Mouse (Mus musculus): Measurements from ENCODE around the gene Cenpi.

Gene Cenpi

DNA sequence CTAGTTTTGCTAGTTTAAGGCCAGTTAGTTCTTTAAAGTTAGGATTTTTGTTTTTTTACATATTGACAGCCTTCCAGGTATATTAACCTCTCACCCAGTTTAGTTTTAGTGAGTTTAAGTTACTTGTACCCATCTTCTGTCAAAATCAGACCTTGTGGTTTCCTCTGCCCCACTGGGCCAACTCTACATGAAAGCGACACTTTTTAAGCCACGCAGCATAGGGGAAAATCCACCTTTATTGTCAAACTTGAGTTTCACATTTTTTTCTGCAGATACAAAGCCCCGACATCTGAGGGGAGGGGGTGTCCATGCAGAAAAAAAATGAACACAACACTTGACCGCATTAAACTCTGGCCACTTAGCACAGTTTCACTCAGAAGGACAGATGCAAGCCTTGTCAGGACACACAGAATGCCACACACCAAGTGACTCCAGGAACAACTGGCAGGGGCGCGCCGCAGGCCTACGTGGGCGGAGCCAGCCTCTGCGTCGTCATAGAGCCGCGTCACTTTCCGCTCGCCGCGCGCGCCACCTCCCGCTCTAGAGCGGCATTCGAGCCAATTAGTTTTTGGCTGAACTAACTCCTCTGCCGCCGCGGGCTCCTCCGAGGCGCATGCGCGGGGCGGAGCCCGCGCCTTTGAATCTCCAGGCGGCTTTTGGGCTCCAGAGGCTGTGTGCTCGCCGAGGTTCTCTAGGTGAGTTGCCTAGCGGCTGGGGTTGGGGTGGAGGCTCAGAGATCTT, at the start of gene Cenpi:
Gene Cenpi, plus strand, starts transcription at position 551 of the 741 bp plus-strand sequence.
- in situ Hi-C loops (cut with MboI; ENCODE audit: low pct_unique_long_range_greater_than_20kb in 1 of 2, low sequenced_read_pairs in 2 of 2, unreplicated experiment in 1 of 2) = no loop called here

DNA sequence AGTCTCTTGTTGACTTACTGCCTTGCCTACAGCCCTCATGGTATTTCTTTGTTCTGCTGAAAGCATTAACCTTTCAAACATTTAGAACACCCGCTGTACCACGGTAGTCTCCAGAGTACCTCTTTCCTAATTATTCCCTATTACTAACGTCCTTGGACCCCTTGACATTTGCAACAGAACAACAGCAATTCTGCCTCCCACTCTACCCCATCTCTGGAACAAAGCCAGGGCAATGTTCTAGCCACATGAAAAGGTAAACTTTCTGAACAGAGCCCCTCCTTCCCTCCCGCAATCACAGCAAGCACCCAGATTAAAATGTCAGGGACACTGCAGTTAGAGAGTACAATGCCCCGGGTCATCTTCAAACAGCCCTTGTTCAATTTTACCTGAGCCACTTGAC, 46.7 kb upstream of the Cenpi start:
- in situ Hi-C loops (cut with MboI; ENCODE audit: low pct_unique_long_range_greater_than_20kb in 1 of 2, low sequenced_read_pairs in 2 of 2, unreplicated experiment in 1 of 2) = no loop called here

DNA sequence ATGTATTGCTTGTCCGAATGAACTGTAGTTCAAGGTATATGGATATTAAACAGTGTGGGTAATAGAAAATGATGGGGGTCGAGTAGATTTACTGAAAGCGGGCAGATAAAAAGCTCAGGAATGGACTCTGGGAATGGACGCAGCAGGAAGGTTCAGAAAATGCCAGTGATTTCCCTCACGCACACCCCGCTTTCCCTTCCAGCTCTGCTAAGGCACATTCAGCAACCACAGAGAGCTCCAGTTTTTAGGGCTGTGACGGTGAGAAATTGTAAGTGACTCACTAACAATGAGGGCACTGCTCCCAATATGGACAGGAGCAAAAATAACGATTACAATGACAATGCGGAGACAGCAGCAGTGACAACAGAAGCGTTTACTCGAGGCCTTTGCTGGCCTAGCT, 45.8 kb upstream of the Cenpi start:
- in situ Hi-C loops (cut with MboI; ENCODE audit: low pct_unique_long_range_greater_than_20kb in 1 of 2, low sequenced_read_pairs in 2 of 2, unreplicated experiment in 1 of 2) = no loop called here

DNA sequence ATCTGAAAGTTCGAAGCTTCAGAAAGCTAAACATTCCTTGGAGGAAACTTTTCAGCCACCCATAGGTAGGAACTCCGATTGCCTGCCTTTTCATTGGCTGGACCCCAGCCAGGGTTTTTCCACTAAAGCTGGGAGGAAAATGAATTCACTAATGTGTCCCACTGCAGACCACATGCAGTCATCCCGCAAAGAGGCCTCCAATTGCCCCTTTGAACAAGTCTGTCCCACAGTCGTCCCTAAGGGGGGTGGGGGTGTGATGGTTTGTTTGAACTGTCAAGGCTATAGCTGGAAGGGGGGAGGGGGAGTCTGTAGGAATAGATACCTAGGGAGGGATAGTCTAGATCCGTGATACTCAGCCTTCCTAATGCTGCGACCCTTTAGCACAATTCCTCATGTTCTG, 32.2 kb upstream of the Cenpi start:
- in situ Hi-C loops (cut with MboI; ENCODE audit: low pct_unique_long_range_greater_than_20kb in 1 of 2, low sequenced_read_pairs in 2 of 2, unreplicated experiment in 1 of 2) = no loop called here

DNA sequence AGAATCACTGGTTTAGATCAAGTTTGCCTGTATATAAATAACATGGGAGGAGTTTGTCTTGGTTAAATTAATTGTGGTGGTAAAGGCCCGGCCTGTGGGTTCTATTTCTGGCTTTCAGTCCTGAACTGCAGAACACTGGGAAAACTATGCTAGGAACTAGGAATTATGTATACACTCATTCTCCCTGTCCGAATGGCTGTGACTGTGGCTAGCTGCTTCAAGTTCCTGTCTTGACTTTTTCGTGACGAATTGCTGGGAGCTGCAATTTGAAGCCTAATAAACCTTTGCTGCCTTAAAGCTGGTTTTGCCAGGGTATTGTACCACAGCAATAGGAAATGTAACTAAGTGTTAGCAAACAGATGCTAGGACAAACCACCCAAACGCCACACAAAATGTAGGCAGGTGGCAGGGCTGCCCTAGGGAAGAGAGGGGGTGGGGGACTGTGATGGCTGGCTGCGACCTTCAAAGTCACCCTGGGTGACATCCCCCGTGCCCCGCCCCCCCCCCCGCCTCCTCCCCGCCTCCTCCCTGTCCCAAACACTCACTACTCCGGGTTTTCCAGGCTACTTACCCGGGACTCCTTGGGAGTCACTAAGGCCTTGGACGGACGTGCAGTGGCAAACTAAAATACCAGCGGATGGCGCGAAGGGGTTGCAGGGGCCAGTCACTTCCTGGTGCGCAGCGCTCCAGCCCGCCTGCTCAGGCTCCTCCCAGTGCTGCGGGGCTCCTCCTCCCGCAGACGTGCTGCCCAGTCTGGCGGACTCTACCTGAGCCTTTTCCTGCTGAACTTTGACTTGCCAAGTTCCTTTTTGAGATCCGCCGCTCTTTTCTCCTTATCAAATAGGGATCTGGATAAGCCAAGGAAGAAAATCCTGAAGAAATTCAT, 31.4 kb upstream of the Cenpi start, which contains the start of gene Trmt2b:
Gene Trmt2b, minus strand, starts transcription at position 710 of the 886 bp plus-strand sequence.
- in situ Hi-C loops (cut with MboI; ENCODE audit: low pct_unique_long_range_greater_than_20kb in 1 of 2, low sequenced_read_pairs in 2 of 2, unreplicated experiment in 1 of 2) = no loop called here

DNA sequence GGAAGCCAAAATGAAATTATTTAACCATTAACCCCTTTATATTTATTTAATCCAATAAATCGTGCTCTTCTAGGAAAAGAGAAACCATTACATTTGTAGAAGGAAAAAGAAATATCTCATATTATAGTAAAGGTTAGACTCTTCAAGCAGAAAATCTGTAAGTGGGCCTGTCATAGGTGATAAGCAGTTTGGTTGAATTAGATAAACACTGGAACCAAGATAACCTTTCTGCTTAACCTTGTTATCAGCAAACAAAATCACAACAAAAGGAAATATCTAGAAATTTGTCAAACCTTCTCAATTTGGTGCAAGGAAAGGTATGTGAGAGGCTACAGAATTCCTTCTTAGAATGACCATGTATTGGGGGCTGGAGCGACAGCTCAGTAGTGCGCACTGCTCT, 27.4 kb upstream of the Cenpi start:
- in situ Hi-C loops (cut with MboI; ENCODE audit: low pct_unique_long_range_greater_than_20kb in 1 of 2, low sequenced_read_pairs in 2 of 2, unreplicated experiment in 1 of 2) = no loop called here

DNA sequence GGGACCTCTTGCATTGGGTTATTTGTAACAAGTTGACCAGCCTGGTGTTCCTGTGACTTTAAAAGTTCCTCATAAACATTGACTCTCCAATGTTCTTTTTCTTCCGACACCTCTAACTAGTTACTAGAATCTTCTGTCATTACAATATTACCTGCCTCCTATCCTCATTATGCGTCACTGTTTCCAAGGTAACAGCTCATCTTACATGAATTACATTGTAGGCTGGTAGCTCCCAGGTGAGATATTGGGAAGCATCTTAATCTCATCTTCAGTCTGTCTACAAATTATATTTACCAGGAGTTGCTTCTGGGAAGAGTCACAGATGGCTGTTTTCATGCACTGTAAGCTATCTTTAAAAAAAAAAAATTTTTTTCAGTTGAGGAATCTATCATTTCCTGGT, 22.8 kb upstream of the Cenpi start:
- in situ Hi-C loops (cut with MboI; ENCODE audit: low pct_unique_long_range_greater_than_20kb in 1 of 2, low sequenced_read_pairs in 2 of 2, unreplicated experiment in 1 of 2) = no loop called here

DNA sequence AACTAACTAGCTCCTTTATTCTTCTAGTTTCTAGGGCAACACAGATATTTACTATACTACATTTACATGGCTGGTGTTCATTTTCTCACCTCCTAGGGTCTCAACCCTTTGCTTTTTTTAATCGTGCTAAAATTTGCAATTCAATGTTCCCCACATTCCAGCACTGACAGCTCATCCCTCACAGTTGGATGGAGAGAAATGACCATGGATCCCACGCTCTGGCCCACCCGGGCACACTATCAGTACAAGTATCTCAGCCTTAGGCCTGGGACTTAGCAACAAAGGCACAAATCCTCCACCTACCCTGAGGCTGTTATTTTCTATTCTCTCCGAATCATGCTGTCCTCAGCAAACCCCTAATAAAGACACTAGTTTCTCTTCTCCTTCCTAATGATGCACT, 22.1 kb upstream of the Cenpi start:
- in situ Hi-C loops (cut with MboI; ENCODE audit: low pct_unique_long_range_greater_than_20kb in 1 of 2, low sequenced_read_pairs in 2 of 2, unreplicated experiment in 1 of 2) = no loop called here

DNA sequence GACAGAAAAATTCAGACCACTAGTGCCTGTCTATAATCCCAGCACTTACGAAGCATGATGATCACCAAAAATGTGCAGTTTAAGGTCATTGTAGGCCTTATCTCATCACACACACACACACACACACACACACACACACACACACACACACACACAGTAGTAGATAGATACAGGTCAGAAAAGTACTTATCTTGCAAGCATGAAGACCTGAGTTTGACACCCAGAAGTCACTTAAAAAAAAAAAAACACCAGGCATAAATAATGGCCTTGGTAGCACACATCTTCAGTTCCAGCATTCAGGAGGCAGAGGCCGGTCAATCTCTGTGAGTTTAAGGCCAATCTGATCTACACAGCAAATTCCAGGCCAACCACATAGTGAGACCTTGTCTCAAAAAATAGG, 20.6 kb upstream of the Cenpi start:
- in situ Hi-C loops (cut with MboI; ENCODE audit: low pct_unique_long_range_greater_than_20kb in 1 of 2, low sequenced_read_pairs in 2 of 2, unreplicated experiment in 1 of 2) = no loop called here

DNA sequence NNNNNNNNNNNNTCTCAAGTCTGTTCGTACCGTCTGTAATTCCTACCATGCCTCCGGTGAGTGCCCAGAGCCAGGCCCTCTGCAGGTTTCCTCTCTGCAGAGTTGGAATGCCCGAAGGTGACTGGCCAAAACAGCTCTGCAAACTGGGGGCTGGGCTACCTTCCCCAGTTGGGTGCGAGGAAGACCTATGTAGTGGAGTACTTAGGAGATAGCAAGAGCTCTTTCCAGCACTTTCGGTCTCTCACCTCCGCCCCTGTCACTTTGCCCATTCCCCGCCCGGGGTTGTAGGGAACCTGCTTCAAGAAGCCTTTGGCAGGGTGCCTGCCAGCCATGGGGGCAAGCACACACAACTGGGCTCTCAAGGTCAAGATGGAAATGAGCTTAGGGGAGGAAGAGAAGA, 11.6 kb upstream of the Cenpi start:
- in situ Hi-C loops (cut with MboI; ENCODE audit: low pct_unique_long_range_greater_than_20kb in 1 of 2, low sequenced_read_pairs in 2 of 2, unreplicated experiment in 1 of 2) = no loop called here

DNA sequence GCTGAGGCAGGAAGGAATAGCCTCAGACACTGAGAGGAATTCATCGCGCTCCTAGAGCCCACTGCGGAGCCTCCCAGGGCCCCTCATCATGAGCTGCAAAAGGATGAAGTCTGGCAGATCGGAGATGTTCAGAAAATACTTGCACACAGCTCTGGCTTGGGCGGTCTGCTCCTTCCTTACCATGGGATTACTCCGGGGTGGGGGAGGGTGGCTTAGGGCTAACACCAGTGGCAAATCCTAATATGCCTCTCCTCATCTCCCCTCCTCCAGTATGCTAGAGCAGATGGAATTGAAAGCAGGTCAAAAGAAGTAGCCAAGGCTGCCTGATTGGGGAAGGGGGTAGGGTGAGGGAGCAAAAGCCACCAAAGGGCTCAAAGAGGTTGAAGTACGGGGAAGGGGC, 11.1 kb upstream of the Cenpi start:
- in situ Hi-C loops (cut with MboI; ENCODE audit: low pct_unique_long_range_greater_than_20kb in 1 of 2, low sequenced_read_pairs in 2 of 2, unreplicated experiment in 1 of 2) = no loop called here

DNA sequence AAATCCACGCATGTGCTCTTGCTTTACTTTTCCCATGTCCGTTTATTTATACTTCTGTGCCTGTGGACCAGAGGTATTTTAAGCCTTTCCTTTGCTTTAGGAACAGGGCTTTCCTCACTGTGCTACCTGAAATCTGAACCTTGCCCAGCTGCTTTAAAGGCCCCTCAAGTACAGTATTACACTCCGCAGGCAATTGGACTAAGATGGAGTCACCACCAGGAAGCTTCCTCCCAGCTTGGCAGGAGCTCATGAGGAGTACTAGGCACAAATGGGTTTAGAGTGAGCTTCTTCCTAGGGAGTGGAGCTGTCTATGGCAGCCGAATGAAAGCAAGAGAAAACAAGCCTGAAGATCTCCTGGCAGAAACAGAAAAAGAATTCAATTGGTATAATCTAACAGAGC, 10.7 kb upstream of the Cenpi start:
- in situ Hi-C loops (cut with MboI; ENCODE audit: low pct_unique_long_range_greater_than_20kb in 1 of 2, low sequenced_read_pairs in 2 of 2, unreplicated experiment in 1 of 2) = no loop called here

DNA sequence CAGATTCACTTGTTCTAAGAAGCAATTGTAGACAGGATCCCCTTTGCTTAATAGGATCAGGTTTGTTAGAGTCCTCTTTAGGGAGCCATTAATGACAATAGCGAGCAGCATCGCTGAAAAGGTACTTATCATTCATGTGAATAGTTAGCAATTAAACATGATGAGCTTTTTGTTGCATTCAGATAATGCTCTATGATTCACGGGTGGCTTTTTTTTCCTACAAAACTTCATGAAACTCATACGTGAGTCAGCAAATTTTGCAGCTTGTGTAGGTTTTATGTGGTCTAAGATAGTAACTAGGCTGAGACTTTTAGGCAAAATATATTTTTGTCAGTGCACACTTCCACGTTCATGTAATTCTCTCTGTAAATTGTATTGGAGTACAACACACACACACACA, 7.7 kb upstream of the Cenpi start:
- in situ Hi-C loops (cut with MboI; ENCODE audit: low pct_unique_long_range_greater_than_20kb in 1 of 2, low sequenced_read_pairs in 2 of 2, unreplicated experiment in 1 of 2) = no loop called here

DNA sequence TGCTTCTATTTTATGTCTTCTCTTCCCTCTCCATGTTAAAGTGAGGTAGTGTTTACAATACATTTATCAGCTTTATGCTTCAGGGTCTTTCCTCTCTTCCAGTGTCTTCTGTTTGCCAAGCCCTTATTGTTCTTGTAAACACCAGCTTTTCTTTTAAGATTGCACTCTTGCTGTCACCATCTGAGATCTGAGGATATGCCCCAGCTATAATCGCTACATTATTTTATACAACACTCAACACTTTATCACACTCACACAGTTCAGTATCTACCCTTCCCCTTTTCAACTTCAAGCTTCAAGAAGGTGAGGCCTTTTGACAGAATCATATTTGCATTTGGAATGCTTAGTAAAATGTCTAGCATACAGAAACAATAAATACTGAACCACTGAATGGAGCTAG, 4.6 kb upstream of the Cenpi start:
- in situ Hi-C loops (cut with MboI; ENCODE audit: low pct_unique_long_range_greater_than_20kb in 1 of 2, low sequenced_read_pairs in 2 of 2, unreplicated experiment in 1 of 2) = no loop called here

DNA sequence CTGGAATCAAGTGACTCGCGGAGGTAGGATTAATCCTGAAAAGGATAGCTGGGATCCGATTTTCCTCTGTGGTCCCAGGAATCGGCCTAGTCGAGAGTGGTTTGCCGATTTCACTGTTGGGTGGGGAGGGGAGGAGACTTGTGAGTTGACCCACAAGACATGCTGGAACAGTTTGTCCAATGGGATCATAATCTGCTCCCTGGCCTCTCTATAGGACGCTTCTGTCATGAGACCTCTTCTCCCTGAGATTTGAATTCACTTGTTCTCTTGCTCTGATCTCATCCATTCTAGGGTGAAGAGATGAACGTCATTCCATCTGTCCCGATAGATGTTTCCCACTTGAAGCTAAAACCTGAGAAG, 371 bp downstream of the Cenpi start:
- in situ Hi-C loops (cut with MboI; ENCODE audit: low pct_unique_long_range_greater_than_20kb in 1 of 2, low sequenced_read_pairs in 2 of 2, unreplicated experiment in 1 of 2) = no loop called here

DNA sequence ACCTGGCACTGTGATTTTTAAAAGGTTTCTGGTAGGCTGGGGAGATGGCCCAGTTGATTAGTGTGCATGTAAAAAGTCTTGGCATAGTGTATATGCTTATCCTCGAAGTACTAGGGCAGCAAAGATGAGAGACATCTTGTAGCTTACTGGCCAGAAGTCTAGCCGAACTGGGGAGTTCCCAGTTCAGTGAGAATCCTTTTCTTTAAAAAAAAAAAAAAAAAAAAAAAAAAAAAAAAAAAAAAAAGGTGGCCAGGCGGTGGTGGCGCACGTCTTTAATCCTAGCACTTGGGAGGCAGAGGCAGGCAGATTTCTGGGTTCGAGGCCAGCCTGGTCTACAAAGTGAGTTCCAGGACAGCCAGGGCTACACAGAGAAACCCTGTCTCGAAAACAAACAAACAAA, 3.3 kb downstream of the Cenpi start:
- in situ Hi-C loops (cut with MboI; ENCODE audit: low pct_unique_long_range_greater_than_20kb in 1 of 2, low sequenced_read_pairs in 2 of 2, unreplicated experiment in 1 of 2) = loop anchor here in 1 of 2 experiments (10.0 kb wide), 1 partner anchor 236 kb away; no protein-coding TSS in a partner anchor

DNA sequence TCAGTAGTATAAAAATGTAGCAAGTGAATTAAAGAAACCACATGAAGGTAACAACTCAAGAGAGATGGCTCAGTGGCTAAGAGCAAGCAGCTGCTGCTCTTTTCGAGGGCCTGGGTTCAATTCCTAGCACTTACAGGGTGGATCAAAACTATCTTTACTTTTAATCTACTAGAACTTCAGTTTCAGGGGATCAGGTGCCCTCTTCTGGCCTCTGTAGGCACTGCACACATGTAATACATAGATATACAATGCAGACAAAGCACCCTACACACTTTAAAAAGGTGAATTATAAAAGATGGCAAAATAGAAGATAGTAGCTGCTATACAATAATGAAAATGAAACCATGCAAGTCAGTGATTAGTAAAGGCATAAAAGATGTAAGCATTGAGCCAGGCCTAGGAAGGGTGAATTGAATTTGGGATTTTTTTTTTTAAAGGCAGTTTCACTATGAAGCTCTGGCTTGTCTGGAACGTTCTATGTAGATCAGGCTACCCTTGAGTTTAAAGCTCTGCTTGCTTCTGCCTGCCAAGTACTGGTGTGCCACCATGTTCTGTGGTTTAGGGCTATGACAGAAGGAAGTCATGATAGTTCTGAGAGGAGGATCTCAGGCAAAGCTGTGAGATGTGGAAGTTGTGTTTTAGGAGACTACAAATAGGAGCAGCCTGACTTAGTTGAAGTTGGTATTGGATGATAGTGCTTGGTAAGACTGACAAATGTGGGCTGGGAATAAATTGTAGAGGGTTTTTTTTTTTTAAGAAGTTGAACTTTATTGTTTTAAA, 11.5 kb downstream of the Cenpi start:
- in situ Hi-C loops (cut with MboI; ENCODE audit: low pct_unique_long_range_greater_than_20kb in 1 of 2, low sequenced_read_pairs in 2 of 2, unreplicated experiment in 1 of 2) = loop anchor here in 1 of 2 experiments (5.0 to 10.0 kb wide), 2 partner anchors 182 to 245 kb away; no protein-coding TSS in a partner anchor

DNA sequence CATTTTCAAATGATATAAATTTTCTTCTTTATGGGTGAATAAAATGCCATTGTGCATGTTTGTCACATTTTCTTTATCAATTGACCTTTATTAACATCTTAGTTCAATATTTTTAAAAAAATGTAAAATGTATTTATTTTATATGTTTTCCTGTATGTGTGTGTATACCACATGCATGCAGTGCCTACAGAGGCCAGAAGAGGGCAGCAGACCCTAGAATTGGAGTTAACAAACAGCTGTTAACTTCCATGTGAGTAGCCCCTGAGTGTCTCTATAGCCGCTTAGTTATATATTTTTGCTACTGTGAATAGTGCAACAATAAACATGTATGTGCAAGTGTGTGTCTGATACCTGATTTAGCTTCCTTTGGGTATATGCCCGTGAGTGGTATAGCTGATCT, 25.4 kb downstream of the Cenpi start:
- in situ Hi-C loops (cut with MboI; ENCODE audit: low pct_unique_long_range_greater_than_20kb in 1 of 2, low sequenced_read_pairs in 2 of 2, unreplicated experiment in 1 of 2) = loop anchor here in 1 of 2 experiments (25.0 kb wide), 1 partner anchor 246 kb away; no protein-coding TSS in a partner anchor

DNA sequence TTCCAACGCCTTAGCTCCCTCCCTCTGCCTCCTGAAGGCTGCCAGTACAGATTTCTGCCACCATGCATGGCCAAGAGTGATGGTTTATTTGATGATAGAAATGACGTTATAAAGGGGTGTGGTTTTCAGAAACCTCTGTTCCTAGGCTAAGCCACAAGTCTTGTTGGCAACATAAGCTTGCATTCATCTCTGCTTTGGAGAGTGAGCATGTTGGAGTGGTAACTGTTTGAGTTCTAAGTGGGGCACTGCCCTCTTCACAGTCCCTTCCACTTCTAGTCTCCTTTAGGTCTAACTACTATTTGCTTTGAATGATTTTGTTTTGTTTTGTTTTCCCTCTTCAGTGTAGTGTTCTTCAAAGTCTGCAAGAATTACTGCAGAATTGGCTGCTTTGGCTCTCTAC, 34.9 kb downstream of the Cenpi start:
- in situ Hi-C loops (cut with MboI; ENCODE audit: low pct_unique_long_range_greater_than_20kb in 1 of 2, low sequenced_read_pairs in 2 of 2, unreplicated experiment in 1 of 2) = loop anchor here in 1 of 2 experiments (25.0 kb wide), 1 partner anchor 255 kb away; no protein-coding TSS in a partner anchor
